Mouse (Mus musculus) liver, adult 2 months (tissue): ENCODE measurements around the gene Ptgfr.

ENCODE experiments used
- CTCF ChIP-seq: fragments of 200-500 bp; IDR thresholded peaks from 2 replicates; pipeline ENCODE4 v1.5.1; 2011; ENCODE audit warnings: low read depth, low read length, control low read depth
- POLR2A ChIP-seq: fragments of 200-500 bp; IDR thresholded peaks from 2 replicates; pipeline ENCODE4 v1.6.1; 2011; ENCODE audit warnings: low read length, control low read depth; ENCODE audit not compliant: insufficient read depth; ENCODE audit errors: extremely low read depth

GRCm38 (mm10) chr3:151840688-151841087 is 3.3 kb upstream of the Ptgfr start:
- no peak for TF ChIP-seq POLR2A
- TF ChIP-seq CTCF, result no peak
